Comparison of ENCODE assay signal across 35 mouse cellular contexts in the genomic region with DNA sequence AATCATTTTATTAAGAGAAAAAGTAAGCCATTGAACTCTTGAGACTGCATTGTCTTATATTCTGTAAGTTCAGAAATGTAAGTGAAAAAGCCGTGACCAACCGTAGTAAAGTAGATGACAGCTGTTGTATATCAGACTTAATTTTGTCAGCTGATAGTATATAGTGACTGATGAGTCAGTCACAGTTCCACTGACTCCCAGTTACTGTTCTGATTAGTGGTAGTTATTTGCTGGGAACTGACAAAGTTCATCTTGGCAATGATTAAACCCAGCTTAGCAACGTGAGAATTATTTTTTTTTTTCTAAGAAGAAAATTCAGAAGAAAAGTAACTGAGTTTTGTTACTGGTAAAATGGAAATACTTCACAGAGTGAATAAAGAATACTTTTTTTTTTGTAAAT. TPM values are rescaled to one million over a fixed set of nuclear protein-coding genes. Genes with fewer than 3 reads are reported as not detected.
"Had no signal": no experiment of that assay in that cellular context is flagged by ENCODE, and none has a peak within 500 bp of the region (broad histone marks: within the 10 kb centered on the region; RNA-seq: fewer than 3 reads in every experiment).

No protein-coding gene starts in this region.

- H3K4me3 ChIP-seq: limb, embryonic 10.5 days; limb, embryonic 12.5 days; limb, embryonic 13.5 days; limb, embryonic 15.5 days; liver, embryonic 12.5 days; liver, embryonic 13.5 days; liver, embryonic 15.5 days; lung, embryonic 15.5 days; megakaryocyte, embryonic 14.5 days; midbrain, embryonic 10.5 days; midbrain, embryonic 12.5 days; midbrain, embryonic 13.5 days; midbrain, embryonic 15.5 days; myocyte; neural tube, embryonic 12.5 days had no signal

- DNase-seq: left cerebral cortex, postnatal 4 days; liver; liver, embryonic 13.5 days; liver, postnatal 0 days; lung, adult 18-20 months; lung, adult 2 months; lung, embryonic 14.5 days; lung, postnatal 10 days; lung, postnatal 14 days; lung, postnatal 36 days; lung, postnatal 4 days; midbrain, embryonic 14.5 days had no signal

- H3K4me2 ChIP-seq: limb, embryonic 12.5 days; limb, embryonic 13.5 days; limb, embryonic 15.5 days; liver, embryonic 11.5 days; liver, embryonic 12.5 days; liver, embryonic 13.5 days; liver, embryonic 15.5 days; lung, embryonic 14.5 days; lung, embryonic 15.5 days; midbrain, embryonic 11.5 days; midbrain, embryonic 12.5 days; midbrain, embryonic 13.5 days; midbrain, embryonic 15.5 days; neural tube, embryonic 12.5 days had no signal

- ATAC-seq: liver, embryonic 12.5 days; liver, postnatal 0 days; lung, postnatal 0 days; midbrain, embryonic 13.5 days; midbrain, embryonic 15.5 days; midbrain, embryonic 16.5 days had no signal

- H3K9me3 ChIP-seq: limb, embryonic 10.5 days; limb, embryonic 12.5 days; limb, embryonic 13.5 days; limb, embryonic 15.5 days; liver, embryonic 12.5 days; liver, embryonic 13.5 days; liver, embryonic 15.5 days; lung, embryonic 15.5 days; megakaryocyte, embryonic 14.5 days; midbrain, embryonic 10.5 days; midbrain, embryonic 12.5 days; midbrain, embryonic 13.5 days; midbrain, embryonic 15.5 days; neural tube, embryonic 12.5 days had no signal

- H3K27ac ChIP-seq: limb, embryonic 10.5 days; limb, embryonic 12.5 days; limb, embryonic 13.5 days; limb, embryonic 15.5 days; liver, embryonic 12.5 days; liver, embryonic 13.5 days; liver, embryonic 14.5 days; liver, embryonic 15.5 days; lung, embryonic 15.5 days; macrophage; midbrain, embryonic 10.5 days; midbrain, embryonic 12.5 days; midbrain, embryonic 13.5 days; midbrain, embryonic 15.5 days; neural tube, embryonic 12.5 days had no signal

- H3K36me3 ChIP-seq: midbrain, embryonic 15.5 days had no signal

- H3K9ac ChIP-seq: limb, embryonic 12.5 days; limb, embryonic 13.5 days; limb, embryonic 15.5 days; liver, embryonic 12.5 days; liver, embryonic 13.5 days; liver, embryonic 14.5 days; liver, embryonic 15.5 days; liver, postnatal 0 days; lung, embryonic 14.5 days; lung, embryonic 15.5 days; midbrain, embryonic 12.5 days; midbrain, embryonic 13.5 days; midbrain, embryonic 15.5 days; neural tube, embryonic 12.5 days had no signal

- H3K27me3 ChIP-seq: limb, embryonic 12.5 days; limb, embryonic 13.5 days; limb, embryonic 15.5 days; lung, embryonic 15.5 days; midbrain, embryonic 12.5 days; midbrain, embryonic 13.5 days; midbrain, embryonic 15.5 days; neural tube, embryonic 12.5 days had no signal

RNA-seq across cellular contexts. Expression of a gene that starts 3.2 kb away (rescaled TPM):
- total RNA-seq: megakaryocyte progenitor cell, adult 5-6 weeks; megakaryocyte, adult 5-6 weeks; monocyte, adult 5-6 weeks had no signal
- polyA plus RNA-seq: liver, embryonic 11.5 days; macrophage; myocyte had no signal
